Mouse (Mus musculus): Measurements from ENCODE around the gene Zscan2. TPM values are rescaled to one million over a fixed set of nuclear protein-coding genes. Genes with fewer than 3 reads are reported as not detected.

Gene Zscan2
- polyA plus RNA-seq, 1 experiment: 4.3 TPM

DNA sequence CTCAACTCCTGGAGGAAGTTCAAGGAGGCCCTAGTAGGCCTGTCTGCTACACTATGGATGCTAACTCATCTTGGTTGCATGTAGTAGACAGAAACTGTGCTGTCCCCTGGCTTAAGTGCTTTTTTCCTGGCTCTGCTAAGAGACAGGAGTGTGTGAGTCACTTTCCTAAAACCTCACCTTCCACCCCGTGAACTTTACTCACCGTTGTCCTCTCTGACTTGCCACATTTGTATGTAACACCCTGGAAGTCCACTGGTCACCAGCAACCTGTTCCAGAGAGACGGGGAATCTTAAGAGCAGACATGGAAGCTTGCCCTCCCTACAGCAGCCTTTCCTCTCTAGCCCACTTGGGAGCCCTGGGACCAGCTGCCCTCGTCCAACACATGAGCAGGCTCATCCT is 37.0 kb downstream of the Zscan2 start:
- WGBS: 84% methylated on average over 4 of the region's 4 CpGs
- peaks cover 21% of the 10 kb centered on the region for H3K36me3 ChIP-seq (ENCODE audit: control insufficient read depth, insufficient read depth, low read length)
- TF ChIP-seq POLR2A (IDR thresholded peaks at IDR 0.05; ENCODE audit: low read depth, low read length): no peak
- TF ChIP-seq CTCF (IDR thresholded peaks at IDR 0.05; ENCODE audit: extremely low read depth, insufficient read depth, insufficient read length, insufficient replicate concordance): no peak

DNA sequence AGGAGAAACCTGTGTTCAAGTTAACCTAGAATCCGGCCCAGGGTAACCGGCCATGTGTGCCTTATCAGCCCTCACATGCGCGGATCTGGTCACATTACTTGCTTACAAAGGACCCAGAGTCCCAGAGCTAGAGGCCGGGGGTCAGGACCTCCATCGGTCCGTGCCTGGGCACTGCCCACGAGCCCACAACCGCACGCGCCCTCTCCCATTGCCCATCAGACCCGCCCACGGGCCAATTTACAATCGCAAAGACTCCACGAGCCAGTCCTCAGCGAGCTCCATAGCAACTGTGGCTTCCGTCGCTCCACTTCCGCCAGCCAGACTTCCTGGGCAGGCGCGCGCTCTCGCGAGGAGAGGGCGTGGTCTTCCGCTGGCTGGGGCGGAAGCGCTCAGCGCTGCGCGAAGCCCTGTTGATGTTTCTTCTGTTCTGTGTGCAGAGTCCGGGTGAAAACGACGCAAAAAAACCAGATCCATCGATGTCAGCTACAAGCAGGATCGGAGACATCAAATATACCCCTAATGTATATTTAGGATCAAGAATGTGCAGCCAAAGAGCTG is 40.3 kb downstream of the Zscan2 start, which contains the start of gene Wdr73:
TSS of gene Wdr73 (minus strand) at position 326 of the 558 bp plus-strand sequence.
- Histone ChIP-seq H3K4me1 (ENCODE audit: control insufficient read depth, insufficient read depth, insufficient read length) (peaks cover 12% of the 10 kb centered on the region; the same call in 1 of the 2 replicates), H3K4me3 (ENCODE audit: extremely low read depth, insufficient read depth, insufficient read length) (peak within 1 kb of the TSS; percentile 68), H3K27ac (ENCODE audit: insufficient read depth, low read length) (peak within 1 kb of the TSS; percentile 75), H3K36me3 (ENCODE audit: control insufficient read depth, insufficient read depth, low read length) (peaks cover 5% of the 10 kb centered on the region), H3K27me3 (ENCODE audit: control insufficient read depth, insufficient read depth, low read length) (no peaks in the 10 kb centered on the region)
- peak; percentile 81 to 91 for DNase-seq (ENCODE audit: low read depth in 1 of 2, low spot score in 2 of 2)
- WGBS: under 1% methylated on average over 36 of the region's 36 CpGs
- TF ChIP-seq POLR2A (IDR thresholded peaks at IDR 0.05; ENCODE audit: low read depth, low read length) (peak; percentile 92; the same call in 1 of the 2 replicates), CTCF (IDR thresholded peaks at IDR 0.05; ENCODE audit: extremely low read depth, insufficient read depth, insufficient read length, insufficient replicate concordance) (no peak)

More for the DNA sequence above, 37.0 kb downstream of the Zscan2 start:
- no peak overlapping the region for H3K27ac ChIP-seq (ENCODE audit: insufficient read depth, low read length)
- peaks cover 6% of the 10 kb centered on the region; the same call in 1 of the 2 replicates for H3K4me1 ChIP-seq (ENCODE audit: control insufficient read depth, insufficient read depth, insufficient read length)
- no peak for DNase-seq (ENCODE audit: low read depth in 1 of 2, low spot score in 2 of 2)
- H3K27me3 ChIP-seq (ENCODE audit: control insufficient read depth, insufficient read depth, low read length): no peaks in the 10 kb centered on the region
- no peak overlapping the region for H3K4me3 ChIP-seq (ENCODE audit: extremely low read depth, insufficient read depth, insufficient read length)

DNA sequence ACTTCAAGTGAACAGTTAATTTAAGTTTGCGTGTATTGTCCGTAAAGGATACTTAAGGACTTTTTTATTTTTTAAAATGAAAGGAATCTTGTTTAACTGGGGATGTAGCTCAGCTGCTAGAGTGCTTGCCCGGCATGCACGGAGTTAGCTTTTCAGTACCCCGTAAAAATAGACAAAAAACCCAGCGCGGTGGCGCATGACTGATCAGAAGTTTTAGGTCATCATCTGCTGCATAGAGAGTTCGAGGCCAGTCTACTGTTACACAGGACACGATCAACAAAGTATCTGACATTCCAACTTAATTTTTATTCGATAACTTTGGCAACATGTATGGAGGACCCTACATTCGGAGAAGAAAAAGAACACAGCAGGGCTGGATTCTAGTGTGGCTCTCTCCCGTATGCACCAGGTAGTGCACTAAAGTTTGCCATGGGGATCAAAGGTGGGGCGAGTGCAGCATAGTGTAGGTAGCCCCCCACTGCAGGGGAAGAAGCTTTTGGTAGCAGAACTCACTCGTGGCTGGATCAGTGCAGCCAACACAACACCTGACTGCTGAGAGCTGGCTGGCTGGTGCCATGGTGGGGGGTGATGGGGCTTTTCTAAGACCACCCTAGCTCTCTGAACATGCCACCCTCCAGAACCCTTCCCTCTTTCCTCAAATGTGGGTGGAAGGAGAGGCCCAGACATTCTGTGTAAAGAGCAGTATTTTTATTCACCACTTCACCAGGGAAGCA is 41.0 kb downstream of the Zscan2 start:
- DNase-seq (ENCODE audit: low read depth in 1 of 2, low spot score in 2 of 2): peak in 1 of 2 experiments; percentile 20
- 21% methylated on average over 15 of the region's 15 CpGs for WGBS
- Histone ChIP-seq H3K27me3 (ENCODE audit: control insufficient read depth, insufficient read depth, low read length) (no peaks in the 10 kb centered on the region), H3K36me3 (ENCODE audit: control insufficient read depth, insufficient read depth, low read length) (peaks cover 4% of the 10 kb centered on the region), H3K27ac (ENCODE audit: insufficient read depth, low read length) (peak overlapping the region; percentile 75), H3K4me1 (ENCODE audit: control insufficient read depth, insufficient read depth, insufficient read length) (peaks cover 12% of the 10 kb centered on the region; the same call in 1 of the 2 replicates), H3K4me3 (ENCODE audit: extremely low read depth, insufficient read depth, insufficient read length) (peak overlapping the region; percentile 68)
- no peak for TF ChIP-seq CTCF (IDR thresholded peaks at IDR 0.05; ENCODE audit: extremely low read depth, insufficient read depth, insufficient read length, insufficient replicate concordance)
- TF ChIP-seq POLR2A (IDR thresholded peaks at IDR 0.05; ENCODE audit: low read depth, low read length): no peak

DNA sequence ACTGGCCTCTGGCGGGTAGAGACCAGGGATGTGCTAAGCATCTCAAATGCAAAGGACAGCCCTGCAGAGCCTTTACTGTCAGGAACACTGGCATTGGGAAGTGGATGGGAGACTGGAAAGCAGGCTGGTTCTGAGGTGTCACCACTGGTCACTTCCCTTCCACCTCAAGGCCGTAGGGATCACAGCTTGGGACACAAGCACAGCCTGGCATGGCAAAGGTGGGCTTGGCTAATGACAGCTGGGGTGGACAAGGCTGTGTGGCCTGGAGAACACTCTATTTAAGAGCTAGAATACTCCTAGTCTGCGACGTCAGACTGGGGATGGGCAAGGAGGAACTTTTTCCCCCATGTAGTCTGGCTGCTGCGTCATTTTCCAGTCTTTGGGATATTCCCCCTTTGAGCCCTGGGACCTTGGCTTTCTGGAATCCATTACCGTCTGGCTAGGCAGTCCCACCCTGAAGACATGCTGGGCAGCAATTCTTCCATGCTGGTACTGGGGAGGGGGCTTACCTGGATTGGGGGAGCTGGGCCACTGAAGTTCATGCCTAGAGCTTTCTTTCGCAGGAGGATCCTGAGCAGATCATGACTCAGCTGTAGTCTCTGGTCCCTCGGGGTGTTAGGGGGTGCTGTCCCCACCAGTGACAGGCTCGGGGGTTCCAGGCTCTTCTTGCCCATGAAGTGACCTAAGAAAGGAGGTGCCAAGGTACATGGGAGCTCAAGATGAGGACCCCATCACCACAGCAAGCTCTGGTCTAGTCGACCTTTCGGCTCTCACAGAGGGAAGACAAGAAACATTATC is 43.1 kb downstream of the Zscan2 start:
- Histone ChIP-seq H3K4me3 (ENCODE audit: extremely low read depth, insufficient read depth, insufficient read length) (no peak overlapping the region), H3K36me3 (ENCODE audit: control insufficient read depth, insufficient read depth, low read length) (peaks cover 1% of the 10 kb centered on the region; the same call in 1 of the 2 replicates), H3K27ac (ENCODE audit: insufficient read depth, low read length) (no peak overlapping the region), H3K4me1 (ENCODE audit: control insufficient read depth, insufficient read depth, insufficient read length) (peaks cover 12% of the 10 kb centered on the region; the same call in 1 of the 2 replicates), H3K27me3 (ENCODE audit: control insufficient read depth, insufficient read depth, low read length) (no peaks in the 10 kb centered on the region)
- 82% methylated on average over 11 of the region's 11 CpGs for WGBS
- TF ChIP-seq CTCF (IDR thresholded peaks at IDR 0.05; ENCODE audit: extremely low read depth, insufficient read depth, insufficient read length, insufficient replicate concordance) (no peak), POLR2A (IDR thresholded peaks at IDR 0.05; ENCODE audit: low read depth, low read length) (no peak)
- DNase-seq (ENCODE audit: low read depth in 1 of 2, low spot score in 2 of 2): no peak

DNA sequence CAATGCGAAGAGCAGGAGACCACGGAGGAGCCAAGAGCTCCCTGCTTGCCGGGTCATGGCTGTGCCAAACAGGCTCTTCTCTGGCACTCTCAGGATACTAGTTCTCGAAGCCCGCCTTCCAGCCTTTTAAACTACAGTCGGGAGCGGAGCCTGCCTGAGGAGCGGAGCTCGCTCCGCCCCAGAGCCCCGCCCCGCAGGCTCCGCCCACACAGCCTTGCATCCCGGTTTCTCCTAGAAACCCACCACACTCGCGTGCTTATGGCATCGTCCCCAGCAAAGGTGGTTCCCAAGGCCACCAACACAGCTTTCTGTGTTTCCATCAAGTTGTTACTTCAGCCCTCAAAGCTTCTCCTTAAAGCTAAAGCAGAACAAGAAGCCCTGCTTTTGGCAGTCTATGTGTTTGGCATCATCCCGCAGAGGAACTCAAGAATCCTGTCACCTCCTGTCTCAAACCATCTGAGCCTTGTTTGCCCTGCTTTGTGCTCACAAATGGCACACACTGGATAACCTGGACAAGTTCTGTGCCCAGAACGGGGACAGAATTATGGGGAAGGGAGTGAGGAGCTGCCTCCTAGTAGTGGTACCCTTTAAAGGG is 44.3 kb downstream of the Zscan2 start, which contains the start of gene Nmb:
TSS of gene Nmb (minus strand) at position 156 of the 595 bp plus-strand sequence.
- H3K27ac ChIP-seq (ENCODE audit: insufficient read depth, low read length): no peak within 1 kb of the TSS
- 3% methylated on average over 19 of the region's 19 CpGs for WGBS
- H3K27me3 ChIP-seq (ENCODE audit: control insufficient read depth, insufficient read depth, low read length): no peaks in the 10 kb centered on the region
- H3K36me3 ChIP-seq (ENCODE audit: control insufficient read depth, insufficient read depth, low read length): peaks cover 1% of the 10 kb centered on the region
- peaks cover 12% of the 10 kb centered on the region; the same call in 1 of the 2 replicates for H3K4me1 ChIP-seq (ENCODE audit: control insufficient read depth, insufficient read depth, insufficient read length)
- H3K4me3 ChIP-seq (ENCODE audit: extremely low read depth, insufficient read depth, insufficient read length): peak within 1 kb of the TSS; percentile 63
- TF ChIP-seq POLR2A (IDR thresholded peaks at IDR 0.05; ENCODE audit: low read depth, low read length) (no peak), CTCF (IDR thresholded peaks at IDR 0.05; ENCODE audit: extremely low read depth, insufficient read depth, insufficient read length, insufficient replicate concordance) (no peak)
- peak in 1 of 2 experiments; percentile 40 for DNase-seq (ENCODE audit: low read depth in 1 of 2, low spot score in 2 of 2)

DNA sequence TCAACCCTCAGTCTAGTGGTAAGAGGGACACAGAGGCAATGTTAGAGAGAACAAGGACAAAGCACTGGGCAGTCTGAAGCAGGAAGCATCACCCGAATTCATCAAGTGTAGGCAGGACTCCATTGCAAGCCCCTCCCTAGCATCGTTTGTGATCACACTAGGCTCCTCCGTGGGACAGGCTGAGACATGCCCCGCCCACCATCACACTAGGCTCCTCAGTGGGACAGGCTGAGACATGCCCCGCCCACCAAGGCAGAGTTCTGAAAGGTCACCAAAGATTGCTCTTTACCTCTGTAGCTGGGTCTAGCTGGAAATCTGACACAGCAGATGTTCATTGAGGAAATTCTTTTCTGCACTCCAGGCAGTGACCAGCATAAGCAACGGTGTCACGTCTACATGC is 50.3 kb downstream of the Zscan2 start:
- TF ChIP-seq POLR2A (IDR thresholded peaks at IDR 0.05; ENCODE audit: low read depth, low read length): no peak
- no peak for TF ChIP-seq CTCF (IDR thresholded peaks at IDR 0.05; ENCODE audit: extremely low read depth, insufficient read depth, insufficient read length, insufficient replicate concordance)
- no peak overlapping the region for H3K27ac ChIP-seq (ENCODE audit: insufficient read depth, low read length)
- no peaks in the 10 kb centered on the region for H3K27me3 ChIP-seq (ENCODE audit: control insufficient read depth, insufficient read depth, low read length)
- no peak overlapping the region for H3K4me3 ChIP-seq (ENCODE audit: extremely low read depth, insufficient read depth, insufficient read length)
- 77% methylated on average over 7 of the region's 7 CpGs for WGBS
- H3K4me1 ChIP-seq (ENCODE audit: control insufficient read depth, insufficient read depth, insufficient read length): no peaks in the 10 kb centered on the region
- no peak for DNase-seq (ENCODE audit: low read depth in 1 of 2, low spot score in 2 of 2)
- peaks cover 18% of the 10 kb centered on the region for H3K36me3 ChIP-seq (ENCODE audit: control insufficient read depth, insufficient read depth, low read length)

Measured in spleen, adult 2 months (tissue).